Mouse (Mus musculus) embryonic facial prominence, embryonic 14.5 days (tissue): ENCODE measurements around the gene Dhrs2. TPM values are rescaled to one million over a fixed set of nuclear protein-coding genes. Genes with fewer than 3 reads are reported as not detected.

Experiments
- ATAC-seq: fragments of 200-750 bp; cut with Nextera tagmentation; 2 replicates; pipeline ENCODE4 v1.8.0; 2017; ENCODE audit warnings: low read depth, moderate number of reproducible peaks, moderate TSS enrichment
- DNase-seq: peaks from one replicate; pipeline ENCODE4 v3.0.0-alpha.2; 2015; ENCODE audit warnings: low spot score
- H3K27ac ChIP-seq: fragments of 300-500 bp; sonication (generic); replicated peaks from 2 replicates; pipeline ENCODE4 v1.5.1; 2014; ENCODE audit warnings: low read depth, mild to moderate bottlenecking, low read length, moderate library complexity
- H3K27me3 ChIP-seq: fragments of 300-500 bp; sonication (generic); replicated peaks from 2 replicates; pipeline ENCODE4 v1.6.1; 2014; ENCODE audit warnings: low read length; ENCODE audit not compliant: control insufficient read depth, insufficient read depth
- H3K36me3 ChIP-seq: fragments of 300-500 bp; sonication (generic); 2 replicates; pipeline ENCODE4 v1.6.1; 2014; ENCODE audit warnings: low read length, mixed read lengths; ENCODE audit not compliant: control insufficient read depth, insufficient read depth
- H3K4me1 ChIP-seq: fragments of 300-500 bp; sonication (generic); 2 replicates; pipeline ENCODE4 v1.6.1; 2014; ENCODE audit warnings: antibody characterized with exemption, low read length; ENCODE audit not compliant: control insufficient read depth, insufficient read depth
- H3K4me2 ChIP-seq: fragments of 300-500 bp; sonication (generic); 2 replicates; pipeline ENCODE4 v1.6.1; 2014; ENCODE audit warnings: low read depth, mild to moderate bottlenecking, low read length, moderate library complexity, mixed read lengths
- H3K4me3 ChIP-seq: fragments of 300-500 bp; sonication (generic); 2 replicates; pipeline ENCODE4 v1.5.1; 2014; ENCODE audit warnings: low read depth, mild to moderate bottlenecking, low read length
- H3K9ac ChIP-seq: fragments of 300-500 bp; sonication (generic); 2 replicates; pipeline ENCODE4 v1.6.1; 2014; ENCODE audit warnings: low read depth, mild to moderate bottlenecking, low read length, moderate library complexity, mixed read lengths
- H3K9me3 ChIP-seq: fragments of 300-500 bp; sonication (generic); 2 replicates; pipeline ENCODE4 v1.6.1; 2016; ENCODE audit warnings: low read length; ENCODE audit not compliant: control insufficient read depth
- WGBS: fragments of 180-500 bp; shearing (Covaris S2); extraction: QIAGEN DNeasy Blood & Tissue Kit; methylation state at CpG from one replicate; pipeline ENCODE4 v1.1.7; 2014; 5-methylcytosine and 5-hydroxymethylcytosine counted together
- polyA plus RNA-seq: library from polyadenylated mRNA; unstranded; fragments of >200 nt; fragmentation: Nextera tagmentation; extraction: Ambion mirVana; gene quantifications from 2 replicates; pipeline ENCODE4 v1.2.1, GENCODE M21; 2014

Dhrs2 gene
- polyA plus RNA-seq = 2.8 and 5.7 TPM in 2 replicates

DNA sequence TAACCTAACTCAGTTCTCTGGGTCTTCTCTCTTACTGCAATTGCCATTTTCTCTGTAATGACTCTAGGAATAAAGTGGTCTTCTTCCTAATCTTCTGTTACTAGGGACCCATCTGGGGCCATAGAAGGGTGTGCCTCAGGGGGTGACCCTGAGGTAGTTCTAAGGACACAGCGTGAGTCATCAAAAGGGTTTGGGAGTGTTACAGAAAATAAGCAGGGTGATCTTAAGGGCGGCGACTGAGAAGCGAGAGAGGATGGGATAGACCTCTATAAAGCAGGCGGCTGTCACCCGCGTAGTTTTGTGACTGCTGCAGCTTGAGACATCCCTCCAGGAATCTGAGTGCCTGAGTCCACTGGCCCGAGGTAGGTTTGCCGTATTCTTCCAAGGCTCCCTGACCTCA is at the start of gene Dhrs2:
Gene Dhrs2 (plus strand): TSS at position 301 of the 400 bp plus-strand sequence.
- Histone ChIP-seq H3K9me3 (no peaks in the 10 kb centered on the region), H3K36me3 (no peaks in the 10 kb centered on the region), H3K4me3 (no peak within 1 kb of the TSS), H3K4me2 (no peak within 1 kb of the TSS), H3K27me3 (no peaks in the 10 kb centered on the region), H3K27ac (no peak within 1 kb of the TSS; the same call in 1 of the 2 replicates), H3K4me1 (no peaks in the 10 kb centered on the region), H3K9ac (no peak within 1 kb of the TSS)
- no peak for ATAC-seq
- WGBS = 78% methylated on average over 9 of the region's 9 CpGs
- DNase-seq = no peak

DNA sequence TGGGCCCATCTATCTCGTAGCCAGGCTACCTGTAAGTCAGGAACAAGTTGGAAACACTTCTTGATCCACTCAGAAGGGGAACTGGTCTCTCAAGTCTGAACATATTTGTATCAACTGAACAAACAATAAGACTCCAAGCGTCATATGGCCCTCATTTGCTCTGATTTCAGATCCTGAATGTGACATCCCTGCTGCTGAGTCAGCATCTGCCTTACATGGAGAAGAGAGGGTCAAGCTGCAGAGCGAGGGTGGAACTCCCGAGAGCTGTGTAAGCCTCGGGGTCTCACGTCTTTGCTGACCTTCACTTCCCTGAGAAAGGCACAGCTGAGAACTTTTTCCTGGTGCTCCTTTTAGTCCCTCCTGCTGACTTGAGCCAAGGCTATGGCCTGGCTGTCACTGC is 47.6 kb upstream of the Dhrs2 start:
- Histone ChIP-seq H3K4me1 (no peaks in the 10 kb centered on the region), H3K4me3 (no peak overlapping the region), H3K27ac (no peak overlapping the region), H3K9ac (no peak overlapping the region), H3K36me3 (no peaks in the 10 kb centered on the region), H3K9me3 (no peaks in the 10 kb centered on the region), H3K27me3 (no peaks in the 10 kb centered on the region), H3K4me2 (no peak overlapping the region)
- WGBS = 37% methylated on average over 6 of the region's 6 CpGs
- DNase-seq (no peak), ATAC-seq (no peak)

DNA sequence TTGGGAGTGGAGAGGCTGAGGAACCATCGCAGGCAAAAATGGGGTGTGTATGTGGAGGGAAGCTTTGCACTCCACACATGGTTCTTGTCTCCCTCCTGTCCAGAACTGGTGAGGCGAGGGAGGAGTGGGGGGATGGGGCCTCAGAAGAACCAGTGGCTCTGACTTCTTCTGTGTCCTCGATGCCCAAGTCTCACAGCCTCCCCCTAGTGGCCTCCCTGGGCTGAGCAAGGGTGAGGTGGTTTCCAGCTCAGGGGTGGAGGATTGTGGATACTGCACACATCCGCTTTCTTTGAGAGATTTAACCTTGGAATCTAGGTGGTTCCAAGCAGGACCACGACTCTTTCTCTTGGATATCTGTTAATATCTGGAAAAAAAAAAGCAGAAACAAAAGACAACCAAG is 44.5 kb upstream of the Dhrs2 start:
- Histone ChIP-seq H3K9ac (no peak overlapping the region), H3K27me3 (no peaks in the 10 kb centered on the region), H3K36me3 (no peaks in the 10 kb centered on the region), H3K4me2 (no peak overlapping the region), H3K27ac (no peak overlapping the region), H3K9me3 (no peaks in the 10 kb centered on the region), H3K4me3 (no peak overlapping the region), H3K4me1 (no peaks in the 10 kb centered on the region)
- whole genome bisulfite sequencing = 32% methylated on average over 5 of the region's 5 CpGs
- ATAC-seq (no peak), DNase-seq (peak; percentile 26)

DNA sequence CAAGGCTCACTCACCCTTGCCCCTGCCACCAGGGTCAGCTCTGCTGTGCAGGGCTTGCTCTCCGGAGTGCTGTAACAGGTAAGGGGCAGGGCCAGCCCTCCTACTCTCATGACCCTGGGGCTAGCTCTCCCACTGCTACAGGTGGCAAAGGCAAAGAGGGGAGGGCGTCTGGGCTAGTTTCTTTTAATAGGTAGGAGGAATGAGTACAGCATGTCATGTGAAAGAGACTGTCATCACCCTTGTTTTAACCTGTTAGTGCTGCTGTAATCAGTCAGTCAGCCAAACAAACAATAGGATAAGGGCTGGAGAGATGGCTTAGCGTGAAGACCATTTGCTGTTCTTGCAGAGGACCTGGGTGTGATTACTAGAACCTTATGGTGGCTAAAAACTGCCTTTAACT is 40.9 kb upstream of the Dhrs2 start:
- WGBS = 55% methylated on average over 3 of the region's 3 CpGs
- no peaks in the 10 kb centered on the region for H3K36me3 ChIP-seq
- no peak overlapping the region for H3K4me2 ChIP-seq
- H3K9me3 ChIP-seq = no peaks in the 10 kb centered on the region
- H3K27ac ChIP-seq = no peak overlapping the region
- H3K4me1 ChIP-seq = no peaks in the 10 kb centered on the region
- H3K4me3 ChIP-seq = no peak overlapping the region
- ATAC-seq (no peak), DNase-seq (no peak)
- H3K27me3 ChIP-seq = no peaks in the 10 kb centered on the region
- no peak overlapping the region for H3K9ac ChIP-seq

DNA sequence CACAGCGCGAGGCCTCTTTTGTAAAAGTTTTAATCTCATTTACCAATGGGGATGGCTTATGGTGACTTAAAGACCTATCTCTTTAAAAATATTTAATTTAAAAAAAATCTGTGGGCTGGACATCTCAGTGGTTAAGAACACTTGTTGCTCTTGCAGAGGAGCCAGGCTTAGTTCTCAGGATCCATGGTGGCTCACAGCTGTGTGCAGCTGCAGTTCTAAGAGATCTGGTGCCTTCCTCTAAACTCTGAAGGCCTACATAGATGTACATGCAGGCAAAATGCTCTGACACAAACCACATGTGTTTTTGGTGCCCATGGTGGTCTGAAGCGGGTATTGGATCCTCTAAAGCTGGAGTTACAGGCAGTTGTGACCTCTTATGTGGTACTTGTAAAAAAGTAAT is 38.6 kb upstream of the Dhrs2 start:
- WGBS = 91% methylated on average over 3 of the region's 3 CpGs
- no peak overlapping the region for H3K27ac ChIP-seq
- no peak overlapping the region for H3K4me3 ChIP-seq
- ATAC-seq = no peak
- no peak for DNase-seq
- no peaks in the 10 kb centered on the region for H3K36me3 ChIP-seq
- no peaks in the 10 kb centered on the region for H3K27me3 ChIP-seq
- no peak overlapping the region for H3K4me2 ChIP-seq
- 0 out of 2 replicates have a peak, but pooled peaks cover 5% of the 10 kb centered on the region for H3K9me3 ChIP-seq
- no peak overlapping the region for H3K9ac ChIP-seq
- H3K4me1 ChIP-seq = no peaks in the 10 kb centered on the region

DNA sequence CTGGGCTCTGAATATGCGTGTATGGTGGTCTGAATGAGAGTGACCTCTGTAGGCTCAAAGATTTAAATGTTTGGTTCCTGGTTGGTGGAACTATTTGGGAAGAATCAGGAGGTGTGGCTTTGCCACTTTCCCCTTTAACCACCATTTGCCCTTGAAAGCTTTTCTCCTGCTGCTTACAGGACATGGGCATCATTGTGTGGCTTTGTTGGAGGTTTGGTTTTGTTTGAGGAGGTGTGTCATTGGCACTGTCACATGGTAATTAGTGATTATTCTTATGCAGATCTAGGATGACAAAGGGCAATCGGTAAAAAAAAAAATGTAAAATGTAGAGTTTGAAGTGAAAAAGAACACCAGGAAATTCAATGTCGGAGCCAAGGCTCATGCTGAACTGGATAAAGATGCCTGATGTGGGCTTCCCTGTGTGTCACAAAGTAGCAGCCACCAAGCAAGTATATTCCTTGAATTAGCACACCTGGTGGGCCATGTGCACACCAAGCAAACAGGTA is 37.1 kb upstream of the Dhrs2 start:
- Histone ChIP-seq H3K9ac (no peak overlapping the region), H3K9me3 (0 out of 2 replicates have a peak, but pooled peaks cover 5% of the 10 kb centered on the region), H3K27me3 (no peaks in the 10 kb centered on the region), H3K4me2 (no peak overlapping the region), H3K4me3 (no peak overlapping the region), H3K4me1 (0 out of 2 replicates have a peak, but pooled peaks cover 7% of the 10 kb centered on the region), H3K36me3 (no peaks in the 10 kb centered on the region), H3K27ac (no peak overlapping the region)
- no peak for DNase-seq
- 87% methylated on average over 3 of the region's 3 CpGs for WGBS
- ATAC-seq = no peak

DNA sequence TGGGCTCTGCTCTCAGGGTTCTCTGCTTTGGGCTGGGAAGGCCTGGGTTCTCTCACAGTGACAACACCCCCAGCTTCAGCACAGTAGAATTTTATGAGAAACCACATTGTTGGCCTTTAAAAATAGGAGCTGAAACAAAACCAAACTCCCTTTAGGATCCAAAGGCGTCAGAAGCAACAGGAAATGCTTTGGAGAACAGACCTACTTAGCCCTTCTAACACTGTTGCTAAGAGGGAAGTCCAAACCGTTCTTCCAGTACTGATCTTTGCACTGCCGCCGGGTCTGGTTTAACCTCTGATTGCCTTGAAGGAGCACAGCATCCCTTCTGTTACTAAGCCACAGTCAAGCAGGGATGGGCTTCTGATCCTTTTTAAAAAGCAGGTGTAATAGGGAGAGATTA is 33.3 kb upstream of the Dhrs2 start:
- Histone ChIP-seq H3K9me3 (0 out of 2 replicates have a peak, but pooled peaks cover 5% of the 10 kb centered on the region), H3K36me3 (no peaks in the 10 kb centered on the region), H3K4me1 (0 out of 2 replicates have a peak, but pooled peaks cover 7% of the 10 kb centered on the region), H3K4me3 (no peak overlapping the region), H3K9ac (no peak overlapping the region), H3K27me3 (no peaks in the 10 kb centered on the region), H3K4me2 (no peak overlapping the region), H3K27ac (no peak overlapping the region)
- ATAC-seq = no peak
- DNase-seq = no peak
- WGBS = 27% methylated on average over 4 of the region's 4 CpGs

DNA sequence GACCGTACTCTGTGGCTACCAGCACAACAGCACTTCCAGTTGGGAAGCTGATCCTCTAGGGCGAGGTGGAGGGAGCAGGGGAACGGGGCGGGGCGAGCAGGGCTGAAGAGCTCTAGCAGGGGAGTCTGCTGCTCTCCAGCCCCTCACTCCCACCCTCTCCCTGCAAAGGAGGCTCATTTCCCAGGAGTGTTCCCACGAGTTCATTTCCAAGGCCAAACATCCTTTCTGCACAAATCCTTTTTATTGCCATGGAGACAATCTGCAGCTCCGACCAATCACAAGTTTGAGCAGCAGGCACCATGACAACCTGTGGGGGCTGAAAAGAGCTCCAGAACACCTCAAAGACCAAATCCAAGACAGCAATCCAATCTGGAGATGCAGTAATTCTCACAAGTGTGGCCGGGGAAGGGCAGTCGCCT is 32.4 kb upstream of the Dhrs2 start:
- Histone ChIP-seq H3K4me2 (no peak overlapping the region), H3K27ac (no peak overlapping the region), H3K27me3 (no peaks in the 10 kb centered on the region), H3K4me3 (no peak overlapping the region), H3K9me3 (0 out of 2 replicates have a peak, but pooled peaks cover 5% of the 10 kb centered on the region), H3K4me1 (0 out of 2 replicates have a peak, but pooled peaks cover 7% of the 10 kb centered on the region), H3K36me3 (no peaks in the 10 kb centered on the region), H3K9ac (no peak overlapping the region)
- WGBS = 25% methylated on average over 9 of the region's 9 CpGs
- peak; percentile 72 for ATAC-seq
- DNase-seq = peak; percentile 57

DNA sequence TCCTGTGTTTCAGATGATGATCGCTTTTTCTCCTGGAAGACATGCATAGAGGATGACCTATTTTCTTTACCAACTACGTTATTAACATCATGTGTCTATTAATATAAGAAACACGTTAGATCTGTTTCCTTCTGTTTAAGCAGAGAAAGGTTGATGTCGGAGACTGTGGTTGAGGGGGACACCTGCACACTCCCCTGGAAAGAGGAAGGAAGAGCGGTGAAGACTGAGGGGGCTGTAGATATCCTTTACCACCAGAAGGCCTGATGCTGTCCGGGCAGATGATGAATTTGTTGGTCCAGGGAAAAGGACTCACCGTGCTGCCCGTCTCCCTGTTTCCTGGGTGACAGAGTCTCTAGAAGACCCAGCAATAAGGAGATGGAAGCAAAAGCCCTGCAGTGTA is 28.5 kb upstream of the Dhrs2 start:
- ATAC-seq (no peak), DNase-seq (no peak)
- 91% methylated on average over 8 of the region's 8 CpGs for WGBS
- Histone ChIP-seq H3K4me2 (no peak overlapping the region), H3K27ac (no peak overlapping the region), H3K27me3 (no peaks in the 10 kb centered on the region), H3K36me3 (no peaks in the 10 kb centered on the region), H3K4me1 (0 out of 2 replicates have a peak, but pooled peaks cover 7% of the 10 kb centered on the region), H3K9ac (no peak overlapping the region), H3K4me3 (no peak overlapping the region), H3K9me3 (no peaks in the 10 kb centered on the region)
